Mouse (Mus musculus): ENCODE measurements around the gene Mlec.

DNA sequence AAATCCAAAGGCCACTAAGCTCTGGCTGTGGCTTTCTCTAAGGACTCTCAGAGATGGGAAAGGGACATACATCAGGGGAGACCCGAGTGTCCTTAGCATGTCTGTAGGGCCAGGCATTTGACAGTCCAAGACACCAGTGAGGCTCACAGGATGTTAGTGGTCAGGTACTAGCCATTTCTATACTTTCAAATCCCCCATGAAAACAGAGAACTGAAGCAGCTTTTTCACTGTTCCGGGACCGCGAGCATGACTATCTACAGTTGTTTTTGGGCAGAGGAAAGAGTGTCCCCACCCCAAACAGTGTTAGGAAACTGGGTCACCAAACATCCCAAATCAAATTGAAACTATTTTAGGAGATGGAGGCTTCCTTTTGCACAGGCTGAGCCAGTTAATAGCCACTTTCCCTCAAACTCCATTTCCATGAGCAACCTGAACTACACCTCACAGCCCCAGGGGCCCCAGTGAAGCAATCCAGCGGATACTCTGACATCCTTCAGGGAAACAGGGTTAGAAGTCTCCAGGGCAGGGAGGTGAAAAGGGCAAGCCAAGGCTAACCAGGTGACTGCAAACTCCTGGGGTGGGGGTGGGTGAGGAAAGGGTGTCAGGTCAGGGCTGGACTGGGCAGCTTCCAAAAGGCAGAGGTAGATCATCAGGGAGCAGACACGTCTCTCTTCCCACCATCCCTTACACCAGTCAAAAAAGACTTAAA lies 24.5 kb downstream of the Mlec start:
- no peak for TF ChIP-seq POLR2A (IDR thresholded peaks at IDR 0.05; ENCODE audit: extremely low read depth, insufficient read depth, low read length)
- no peak for TF ChIP-seq CTCF (IDR thresholded peaks at IDR 0.05; ENCODE audit: extremely low read depth, insufficient read depth, low read length)
